Mouse (Mus musculus) layer of hippocampus, postnatal 36 days (tissue): Measurements from ENCODE around the gene Chst12. TPM values are rescaled to one million over a fixed set of nuclear protein-coding genes. Genes with fewer than 3 reads are reported as not detected.

Source experiments
- DNase-seq, 2 experiments: peaks; one replicate each; pipeline ENCODE4 v3.0.0; 2022
- total RNA-seq, 2 experiments: library from RNA; stranded (reverse); gene quantifications; 2 replicates each; pipeline ENCODE4 v1.2.3; 2021

Chst12 gene
- total RNA-seq, 2 experiments from 2014 or later: 18.9 to 19.2 TPM

GRCm38 (mm10) chr5:140571201-140571600 is 65.9 kb downstream of the Chst12 start:
- no peak for DNase-seq

GRCm38 (mm10) chr5:140571673-140572072 is 66.3 kb downstream of the Chst12 start:
- peak; percentile 27 to 37 for DNase-seq

- DNase-seq: no peak
Observed at GRCm38 (mm10) chr5:140572611-140573010, 67.3 kb downstream of the Chst12 start.

Other genes starting within 250 kb of the Chst12 start
- gene Mad1l1, start 184.0 kb upstream of the Chst12 start, total RNA-seq: 10 to 100 TPM; 15.2 to 16.3 TPM
- gene Nudt1, start 183.9 kb upstream of the Chst12 start, total RNA-seq: 1 to 10 TPM; 4.0 to 5.6 TPM
- gene Mrm2, start 173.7 kb upstream of the Chst12 start, total RNA-seq: 1 to 10 TPM; 9.6 to 9.9 TPM
- gene Snx8, start 116.3 kb upstream of the Chst12 start, total RNA-seq: 10 to 100 TPM; 11.4 to 11.6 TPM
- 10 to 100 TPM; 89.9 to 95.7 TPM for gene Eif3b, start 86.2 kb upstream of the Chst12 start, total RNA-seq
- not detected for gene Gm4869, start 59.9 kb upstream of the Chst12 start, total RNA-seq
- under 1 TPM in 1 of 2 experiments, not detected in 1; 0.62 TPM for gene Grifin, start 59.5 kb downstream of the Chst12 start, total RNA-seq
- gene Lfng, start 101.8 kb downstream of the Chst12 start, total RNA-seq: 10 to 100 TPM; 20.3 to 30.8 TPM
- gene Ttyh3, start 143.5 kb downstream of the Chst12 start, total RNA-seq: 100 to 1,000 TPM; 191 to 221 TPM
- 10 to 100 TPM; 48.7 to 66.2 TPM for gene Iqce, start 196.8 kb downstream of the Chst12 start, total RNA-seq
- 10 to 100 TPM; 19.5 to 21.0 TPM for gene Brat1, start 199.5 kb downstream of the Chst12 start, total RNA-seq
- 10 to 100 TPM; 12.1 to 13.0 TPM for gene Amz1, start 218.6 kb downstream of the Chst12 start, total RNA-seq